In the genomic region with DNA sequence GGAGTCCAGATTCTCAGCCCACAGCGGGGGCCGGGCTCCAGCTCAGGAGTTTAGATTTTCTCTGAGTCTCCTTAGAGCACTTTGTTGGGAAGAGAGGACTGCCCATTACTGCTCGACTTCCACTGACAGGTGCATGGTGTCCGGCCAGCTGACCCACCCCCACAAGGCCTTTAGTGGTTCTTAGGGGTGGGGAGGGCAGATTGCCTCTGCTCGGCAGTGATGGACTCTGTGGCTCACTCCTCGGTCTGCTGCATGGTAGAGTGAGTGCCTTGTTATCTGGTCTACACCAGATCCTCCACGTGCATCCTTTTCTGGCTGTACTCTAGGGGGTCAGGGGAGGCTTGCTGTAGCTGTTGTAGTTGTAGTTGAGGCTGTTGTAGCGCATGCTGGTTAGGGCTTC, we compare ENCODE assay signal across 15 mouse cellular contexts.
"Had no signal": no experiment of that assay in that cellular context is flagged by ENCODE, and none has a peak within 500 bp of the region (broad histone marks: within the 10 kb centered on the region; RNA-seq: fewer than 3 reads in every experiment).

No protein-coding gene starts in this region.

- H3K4me3 ChIP-seq: layer of hippocampus, adult 2 months; limb, embryonic 15.5 days; midbrain, embryonic 12.5 days; midbrain, embryonic 15.5 days had no signal

- H3K4me1 ChIP-seq: limb, embryonic 15.5 days; midbrain, embryonic 12.5 days; midbrain, embryonic 15.5 days had no signal

- DNase-seq: kidney, postnatal 25 days; layer of hippocampus, adult 9-11 months; lung, embryonic 14.5 days; thymus, adult 18-20 months; thymus, postnatal 36 days had no signal

- ATAC-seq: liver, postnatal 0 days; lung, postnatal 0 days; midbrain, embryonic 15.5 days had no signal

- H3K27me3 ChIP-seq: limb, embryonic 15.5 days; midbrain, embryonic 12.5 days; midbrain, embryonic 15.5 days had no signal

- H3K4me2 ChIP-seq: limb, embryonic 15.5 days; liver, embryonic 11.5 days; lung, embryonic 14.5 days; midbrain, embryonic 12.5 days; midbrain, embryonic 15.5 days had no signal

- H3K9ac ChIP-seq: limb, embryonic 15.5 days; liver, embryonic 14.5 days; liver, postnatal 0 days; lung, embryonic 14.5 days; midbrain, embryonic 12.5 days; midbrain, embryonic 15.5 days had no signal

- H3K27ac ChIP-seq: kidney, postnatal 0 days; layer of hippocampus, adult 2 months; limb, embryonic 15.5 days; liver, embryonic 14.5 days; macrophage; midbrain, embryonic 12.5 days; midbrain, embryonic 15.5 days had no signal

- H3K9me3 ChIP-seq: limb, embryonic 15.5 days; midbrain, embryonic 12.5 days; midbrain, embryonic 15.5 days had no signal
